Mouse (Mus musculus): ENCODE data around the gene Ttll2.
"Not testable (repeated sequence)": the region's sequence is repeated elsewhere in the genome, so short reads cannot be mapped to it uniquely, and the experiment has no call there.

The Ttll2 gene

GRCm38 (mm10) chr17:7360749-7361465 lies 8.4 kb upstream of the Ttll2 start:
- not testable (repeated sequence) for DNase-seq (ENCODE audit: low spot score)

GRCm38 (mm10) chr17:7359806-7360205 lies 7.3 kb upstream of the Ttll2 start:
- DNase-seq (ENCODE audit: low spot score): not testable (repeated sequence)

- DNase-seq (ENCODE audit: low spot score): not testable (repeated sequence)
Observed at GRCm38 (mm10) chr17:7348765-7349164, 3.7 kb downstream of the Ttll2 start.

- DNase-seq (ENCODE audit: low spot score): not testable (repeated sequence)
Observed at GRCm38 (mm10) chr17:7337381-7337780, 15.1 kb downstream of the Ttll2 start.

- DNase-seq (ENCODE audit: low spot score): not testable (repeated sequence)
Observed at GRCm38 (mm10) chr17:7332745-7333144, 19.8 kb downstream of the Ttll2 start.

GRCm38 (mm10) chr17:7326415-7326814 lies 26.1 kb downstream of the Ttll2 start:
- DNase-seq (ENCODE audit: low spot score): not testable (repeated sequence)

- DNase-seq (ENCODE audit: low spot score): not testable (repeated sequence)
Observed at GRCm38 (mm10) chr17:7324346-7324745, 28.1 kb downstream of the Ttll2 start, which contains the start of gene Tcp10a. TSS of gene Tcp10a (plus strand) at chr17:7324646.

GRCm38 (mm10) chr17:7319789-7320188 lies 32.7 kb downstream of the Ttll2 start:
- DNase-seq (ENCODE audit: low spot score): not testable (repeated sequence)

GRCm38 (mm10) chr17:7315693-7316382 lies 36.7 kb downstream of the Ttll2 start:
- DNase-seq (ENCODE audit: low spot score): not testable (repeated sequence)

- DNase-seq (ENCODE audit: low spot score): not testable (repeated sequence)
Observed at GRCm38 (mm10) chr17:7306278-7307196, 46.0 kb downstream of the Ttll2 start.
